Mouse (Mus musculus): Measurements from ENCODE around the gene Ubqln4. TPM values are rescaled to one million over a fixed set of nuclear protein-coding genes. Genes with fewer than 3 reads are reported as not detected.

The Ubqln4 gene
- polyA plus RNA-seq, 2 experiments: 52.5 to 90.4 TPM

DNA sequence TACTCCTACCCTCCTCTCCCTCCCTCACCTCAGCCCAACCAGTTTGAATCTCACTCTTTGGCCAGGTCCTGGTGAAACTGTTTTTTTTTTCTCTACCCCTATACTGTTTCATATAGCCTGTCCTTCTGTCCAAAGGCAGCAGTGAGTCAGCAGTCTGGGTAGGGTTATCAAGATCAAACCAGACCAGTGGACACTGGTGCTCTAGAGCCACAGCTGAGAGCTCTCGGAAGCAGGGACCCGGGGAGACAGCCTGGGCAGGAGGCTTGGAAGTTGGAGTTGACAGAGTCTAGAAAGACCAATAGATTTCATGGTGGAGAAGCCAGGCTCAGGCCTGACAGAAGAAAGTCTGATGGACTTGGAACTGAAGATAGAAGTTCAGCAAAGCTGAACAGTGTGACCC lies 15.1 kb downstream of the Ubqln4 start:
- no peaks in the 10 kb centered on the region for H3K4me1 ChIP-seq (ENCODE audit: control insufficient read depth, insufficient read depth, low read length)
- no peak for DNase-seq (ENCODE audit: low spot score)
- no peak overlapping the region for H3K4me2 ChIP-seq (replicated peaks; ENCODE audit: low read depth, low read length, severe bottlenecking)
- H3K27ac ChIP-seq (replicated peaks; ENCODE audit: low read depth, low read length): no peak overlapping the region
- H3K9ac ChIP-seq (ENCODE audit: low read depth, low read length, severe bottlenecking): no peak overlapping the region
- TF ChIP-seq POLR2A (IDR thresholded peaks at IDR 0.05; ENCODE audit: borderline replicate concordance, extremely low read depth, insufficient read depth, insufficient read length): no peak
- H3K36me3 ChIP-seq (ENCODE audit: control insufficient read depth, insufficient read depth, low read length): peaks cover 67% of the 10 kb centered on the region
- 95% methylated on average over 2 of the region's 2 CpGs for WGBS
- H3K4me3 ChIP-seq (replicated peaks; ENCODE audit: low read length): no peak overlapping the region
- no peaks in the 10 kb centered on the region for H3K27me3 ChIP-seq (ENCODE audit: control insufficient read depth, insufficient read depth, low read length)
- no peak for ATAC-seq (ENCODE audit: low FRiP score, low read depth)
- no peaks in the 10 kb centered on the region for H3K9me3 ChIP-seq (ENCODE audit: control insufficient read depth, low read length)

DNA sequence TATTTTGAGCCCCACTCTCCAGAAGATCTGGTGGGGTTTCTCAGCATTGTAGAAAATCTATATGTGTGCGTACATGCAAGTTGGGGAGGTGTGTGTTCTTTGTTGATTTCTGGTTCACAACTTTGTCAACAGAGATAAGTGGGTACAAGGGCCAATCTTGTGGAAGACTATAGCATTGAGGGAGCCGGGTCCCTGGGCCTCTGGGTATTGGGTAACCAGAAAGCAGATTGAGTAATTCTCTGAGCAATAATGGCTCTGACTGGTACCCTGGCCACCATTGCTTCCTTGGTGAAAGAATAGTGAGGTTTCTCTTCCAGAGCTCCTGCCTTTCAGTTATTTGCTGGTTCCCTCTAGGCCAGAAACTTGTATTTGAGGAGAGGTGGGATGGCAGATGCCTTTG lies 15.5 kb downstream of the Ubqln4 start:
- WGBS: 98% methylated on average over 2 of the region's 2 CpGs
- H3K36me3 ChIP-seq (ENCODE audit: control insufficient read depth, insufficient read depth, low read length): peaks cover 62% of the 10 kb centered on the region

DNA sequence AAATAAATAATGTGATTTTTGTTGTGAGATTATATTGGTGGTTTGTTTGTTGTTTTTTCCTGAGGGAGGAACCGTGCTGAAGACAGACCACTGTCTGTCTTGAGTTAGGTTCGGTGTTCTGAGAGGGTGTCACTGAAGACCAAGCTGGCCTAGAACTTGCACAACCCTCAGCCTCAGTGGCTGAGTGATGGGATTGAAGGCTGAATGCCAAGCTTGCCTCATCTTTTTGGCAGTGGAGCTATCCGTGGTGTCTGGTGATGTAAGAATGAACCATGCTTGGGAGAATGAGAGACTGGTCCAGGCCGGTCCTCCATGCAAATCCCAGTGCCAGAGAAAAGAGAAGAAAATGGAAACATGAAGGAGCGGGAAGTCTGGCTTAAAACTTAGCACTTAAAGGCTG lies 16.1 kb downstream of the Ubqln4 start:
- ATAC-seq (ENCODE audit: low FRiP score, low read depth): no peak
- Histone ChIP-seq H3K36me3 (ENCODE audit: control insufficient read depth, insufficient read depth, low read length) (peaks cover 56% of the 10 kb centered on the region), H3K4me2 (replicated peaks; ENCODE audit: low read depth, low read length, severe bottlenecking) (no peak overlapping the region), H3K9ac (ENCODE audit: low read depth, low read length, severe bottlenecking) (no peak overlapping the region), H3K4me3 (replicated peaks; ENCODE audit: low read length) (no peak overlapping the region), H3K27me3 (ENCODE audit: control insufficient read depth, insufficient read depth, low read length) (no peaks in the 10 kb centered on the region), H3K4me1 (ENCODE audit: control insufficient read depth, insufficient read depth, low read length) (no peaks in the 10 kb centered on the region), H3K27ac (replicated peaks; ENCODE audit: low read depth, low read length) (no peak overlapping the region), H3K9me3 (ENCODE audit: control insufficient read depth, low read length) (no peaks in the 10 kb centered on the region)
- no peak for DNase-seq (ENCODE audit: low spot score)
- WGBS: 90% methylated on average over 5 of the region's 5 CpGs
- no peak for TF ChIP-seq POLR2A (IDR thresholded peaks at IDR 0.05; ENCODE audit: borderline replicate concordance, extremely low read depth, insufficient read depth, insufficient read length)

More for the DNA sequence above, 15.5 kb downstream of the Ubqln4 start:
- H3K4me1 ChIP-seq (ENCODE audit: control insufficient read depth, insufficient read depth, low read length): no peaks in the 10 kb centered on the region
- TF ChIP-seq POLR2A (IDR thresholded peaks at IDR 0.05; ENCODE audit: borderline replicate concordance, extremely low read depth, insufficient read depth, insufficient read length): no peak
- DNase-seq (ENCODE audit: low spot score): no peak
- no peak overlapping the region for H3K9ac ChIP-seq (ENCODE audit: low read depth, low read length, severe bottlenecking)
- H3K9me3 ChIP-seq (ENCODE audit: control insufficient read depth, low read length): no peaks in the 10 kb centered on the region
- H3K27ac ChIP-seq (replicated peaks; ENCODE audit: low read depth, low read length): no peak overlapping the region
- H3K4me3 ChIP-seq (replicated peaks; ENCODE audit: low read length): no peak overlapping the region
- H3K27me3 ChIP-seq (ENCODE audit: control insufficient read depth, insufficient read depth, low read length): no peaks in the 10 kb centered on the region
- no peak for ATAC-seq (ENCODE audit: low FRiP score, low read depth)
- no peak overlapping the region for H3K4me2 ChIP-seq (replicated peaks; ENCODE audit: low read depth, low read length, severe bottlenecking)

DNA sequence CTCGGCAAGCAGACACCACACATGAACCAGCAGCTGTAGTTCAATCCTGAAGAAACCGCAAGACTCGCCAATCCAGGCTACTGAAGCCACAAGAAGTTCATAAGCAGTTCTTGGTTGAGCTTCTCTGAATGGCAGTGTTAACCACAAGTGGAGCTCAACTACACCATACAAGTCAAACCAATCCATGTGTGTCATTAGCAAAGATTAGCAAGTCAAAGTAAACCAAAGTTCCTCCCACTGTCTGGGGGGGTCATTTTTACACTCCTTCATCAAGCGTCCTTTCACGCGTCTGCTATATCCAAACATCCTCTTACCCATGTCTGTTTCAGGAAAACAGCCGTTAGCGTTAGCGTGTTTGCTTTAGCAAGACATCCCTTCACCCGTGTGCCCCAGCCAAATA lies 16.8 kb downstream of the Ubqln4 start:
- Histone ChIP-seq H3K9me3 (ENCODE audit: control insufficient read depth, low read length) (no peaks in the 10 kb centered on the region), H3K9ac (ENCODE audit: low read depth, low read length, severe bottlenecking) (no peak overlapping the region), H3K4me2 (replicated peaks; ENCODE audit: low read depth, low read length, severe bottlenecking) (no peak overlapping the region), H3K27ac (replicated peaks; ENCODE audit: low read depth, low read length) (no peak overlapping the region), H3K4me1 (ENCODE audit: control insufficient read depth, insufficient read depth, low read length) (no peaks in the 10 kb centered on the region), H3K27me3 (ENCODE audit: control insufficient read depth, insufficient read depth, low read length) (no peaks in the 10 kb centered on the region), H3K4me3 (replicated peaks; ENCODE audit: low read length) (no peak overlapping the region), H3K36me3 (ENCODE audit: control insufficient read depth, insufficient read depth, low read length) (peaks cover 50% of the 10 kb centered on the region)
- WGBS: 93% methylated on average over 10 of the region's 10 CpGs
- ATAC-seq (ENCODE audit: low FRiP score, low read depth) (no peak), DNase-seq (ENCODE audit: low spot score) (no peak)
- no peak for TF ChIP-seq POLR2A (IDR thresholded peaks at IDR 0.05; ENCODE audit: borderline replicate concordance, extremely low read depth, insufficient read depth, insufficient read length)

DNA sequence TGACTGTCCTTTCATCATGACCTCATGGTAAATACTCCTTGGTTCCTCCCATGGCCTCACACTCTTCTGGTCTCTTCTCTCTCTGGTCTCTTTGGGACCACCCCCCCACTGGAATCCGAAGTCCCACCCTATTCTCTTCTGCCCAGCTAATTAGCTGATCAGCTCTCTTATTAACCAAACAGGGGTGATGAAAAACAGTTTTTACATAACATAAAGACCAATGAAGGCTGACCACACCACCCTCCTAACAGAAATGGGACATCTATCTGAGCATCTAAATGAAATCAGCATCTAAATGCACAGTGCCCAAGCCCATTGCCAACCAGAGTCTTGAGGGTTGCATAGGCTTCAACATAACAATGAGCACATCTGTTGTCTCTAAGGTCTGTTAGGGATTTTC lies 18.3 kb downstream of the Ubqln4 start:
- H3K27ac ChIP-seq (replicated peaks; ENCODE audit: low read depth, low read length): no peak overlapping the region
- peaks cover 35% of the 10 kb centered on the region for H3K36me3 ChIP-seq (ENCODE audit: control insufficient read depth, insufficient read depth, low read length)
- TF ChIP-seq POLR2A (IDR thresholded peaks at IDR 0.05; ENCODE audit: borderline replicate concordance, extremely low read depth, insufficient read depth, insufficient read length): no peak
- H3K9me3 ChIP-seq (ENCODE audit: control insufficient read depth, low read length): no peaks in the 10 kb centered on the region
- no peak overlapping the region for H3K4me3 ChIP-seq (replicated peaks; ENCODE audit: low read length)
- DNase-seq (ENCODE audit: low spot score) (no peak), ATAC-seq (ENCODE audit: low FRiP score, low read depth) (no peak)
- WGBS: 70% methylated on average over 1 of the region's 1 CpGs
- no peaks in the 10 kb centered on the region for H3K27me3 ChIP-seq (ENCODE audit: control insufficient read depth, insufficient read depth, low read length)
- H3K9ac ChIP-seq (ENCODE audit: low read depth, low read length, severe bottlenecking): no peak overlapping the region
- H3K4me2 ChIP-seq (replicated peaks; ENCODE audit: low read depth, low read length, severe bottlenecking): no peak overlapping the region
- no peaks in the 10 kb centered on the region for H3K4me1 ChIP-seq (ENCODE audit: control insufficient read depth, insufficient read depth, low read length)

DNA sequence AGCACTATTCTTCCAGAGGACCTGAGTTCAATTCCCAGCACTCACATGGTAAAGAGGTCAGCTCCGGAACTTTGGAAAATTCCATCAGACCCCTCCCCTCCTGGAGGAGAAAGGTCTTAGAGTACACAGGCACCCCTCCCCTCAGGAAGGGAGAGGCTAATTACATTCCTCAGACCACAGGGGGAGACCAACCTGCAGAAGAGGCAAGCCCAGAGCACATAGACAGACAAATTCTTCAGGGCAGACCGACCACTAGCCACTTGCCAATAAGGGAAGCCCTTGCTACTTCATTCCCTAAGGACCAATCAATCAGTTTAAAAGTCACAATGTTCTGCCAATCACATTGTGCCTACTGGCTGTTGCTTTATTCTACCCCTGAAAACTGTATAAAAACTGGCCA lies 19.3 kb downstream of the Ubqln4 start:
- DNase-seq (ENCODE audit: low spot score) (no peak), ATAC-seq (ENCODE audit: low FRiP score, low read depth) (no peak)
- Histone ChIP-seq H3K9ac (ENCODE audit: low read depth, low read length, severe bottlenecking) (no peak overlapping the region), H3K9me3 (ENCODE audit: control insufficient read depth, low read length) (no peaks in the 10 kb centered on the region), H3K4me2 (replicated peaks; ENCODE audit: low read depth, low read length, severe bottlenecking) (no peak overlapping the region), H3K27me3 (ENCODE audit: control insufficient read depth, insufficient read depth, low read length) (no peaks in the 10 kb centered on the region), H3K4me1 (ENCODE audit: control insufficient read depth, insufficient read depth, low read length) (no peaks in the 10 kb centered on the region), H3K27ac (replicated peaks; ENCODE audit: low read depth, low read length) (no peak overlapping the region), H3K4me3 (replicated peaks; ENCODE audit: low read length) (no peak overlapping the region), H3K36me3 (ENCODE audit: control insufficient read depth, insufficient read depth, low read length) (peaks cover 26% of the 10 kb centered on the region)
- TF ChIP-seq POLR2A (IDR thresholded peaks at IDR 0.05; ENCODE audit: borderline replicate concordance, extremely low read depth, insufficient read depth, insufficient read length): no peak
- WGBS: 87% methylated on average over 2 of the region's 2 CpGs
